Mouse (Mus musculus): ENCODE data around the gene Nr5a2. TPM values are rescaled to one million over a fixed set of nuclear protein-coding genes. Genes with fewer than 3 reads are reported as not detected.

The Nr5a2 gene
- total RNA-seq, 4 experiments from 2014 or later = 1.7 to 4.0 (median 2.6) TPM

GRCm38 (mm10) chr1:136909494-136910037, 50.7 kb downstream of the Nr5a2 start:
- no peak for DNase-seq

- no peak for DNase-seq
Measured at GRCm38 (mm10) chr1:136898130-136898529, 62.1 kb downstream of the Nr5a2 start.

GRCm38 (mm10) chr1:136896351-136896750, 63.9 kb downstream of the Nr5a2 start:
- DNase-seq = no peak

- DNase-seq = no peak
Measured at GRCm38 (mm10) chr1:136895877-136896276, 64.4 kb downstream of the Nr5a2 start.

- no peak for DNase-seq
Measured at GRCm38 (mm10) chr1:136894753-136895152, 65.5 kb downstream of the Nr5a2 start.

GRCm38 (mm10) chr1:136893162-136893561, 67.1 kb downstream of the Nr5a2 start:
- DNase-seq = no peak

GRCm38 (mm10) chr1:136890439-136890838, 69.8 kb downstream of the Nr5a2 start:
- no peak for DNase-seq

GRCm38 (mm10) chr1:136888704-136889103, 71.5 kb downstream of the Nr5a2 start:
- DNase-seq = no peak

- no peak for DNase-seq
Measured at GRCm38 (mm10) chr1:136886678-136887077, 73.6 kb downstream of the Nr5a2 start.

GRCm38 (mm10) chr1:136883458-136884174, 76.6 kb downstream of the Nr5a2 start:
- no peak for DNase-seq

GRCm38 (mm10) chr1:136880260-136880659, 80.0 kb downstream of the Nr5a2 start:
- no peak for DNase-seq

- peak; percentile 67 for DNase-seq
Measured at GRCm38 (mm10) chr1:136875006-136875405, 85.2 kb downstream of the Nr5a2 start.

GRCm38 (mm10) chr1:136868955-136869354, 91.3 kb downstream of the Nr5a2 start:
- no peak for DNase-seq

GRCm38 (mm10) chr1:136868285-136868684, 92.0 kb downstream of the Nr5a2 start:
- DNase-seq = no peak

- DNase-seq = no peak
Measured at GRCm38 (mm10) chr1:136866481-136867092, 93.7 kb downstream of the Nr5a2 start.

- no peak for DNase-seq
Measured at GRCm38 (mm10) chr1:136863209-136863608, 97.0 kb downstream of the Nr5a2 start.

- peak; percentile 11 for DNase-seq
Measured at GRCm38 (mm10) chr1:136859454-136859853, 100.8 kb downstream of the Nr5a2 start.

- no peak for DNase-seq
Measured at GRCm38 (mm10) chr1:136858724-136859123, 101.5 kb downstream of the Nr5a2 start.

- DNase-seq = no peak
Measured at GRCm38 (mm10) chr1:136856104-136856503, 104.1 kb downstream of the Nr5a2 start.

- no peak for DNase-seq
Measured at GRCm38 (mm10) chr1:136848791-136849190, 111.5 kb downstream of the Nr5a2 start.

- DNase-seq = no peak
Measured at GRCm38 (mm10) chr1:136846081-136846480, 114.2 kb downstream of the Nr5a2 start.

GRCm38 (mm10) chr1:136845341-136845740, 114.9 kb downstream of the Nr5a2 start:
- no peak for DNase-seq

GRCm38 (mm10) chr1:136840512-136840911, 119.7 kb downstream of the Nr5a2 start:
- no peak for DNase-seq

- peak; percentile 28 for DNase-seq
Measured at GRCm38 (mm10) chr1:136839202-136839601, 121.0 kb downstream of the Nr5a2 start.

Measured in adrenal gland, adult 8-10 months (tissue).